Mouse (Mus musculus) kidney, adult 2 months (tissue): ENCODE data around the gene Rnf145. TPM values are rescaled to one million over a fixed set of nuclear protein-coding genes. Genes with fewer than 3 reads are reported as not detected.
A peak's percentile ranks its signal among the peaks of the same experiment; 100 is the strongest.
"Not testable (repeated sequence)": the region's sequence is repeated elsewhere in the genome, so short reads cannot be mapped to it uniquely, and the experiment has no call there.

Source experiments
- DNase-seq: peaks from one replicate; pipeline ENCODE4 v3.0.0; 2021
- H3K27ac ChIP-seq: fragments of 200-500 bp; 2 replicates; pipeline ENCODE4 v1.5.1; 2012; ENCODE audit warnings: low read depth, low read length, control low read depth, inconsistent platforms; ENCODE audit not compliant: insufficient read depth
- H3K27me3 ChIP-seq: fragments of 200-500 bp; replicated peaks from 2 replicates; pipeline ENCODE4 v1.6.1; 2012; ENCODE audit warnings: mild to moderate bottlenecking, moderate library complexity, low read length, inconsistent platforms; ENCODE audit not compliant: control insufficient read depth, insufficient read depth
- H3K36me3 ChIP-seq: fragments of 200-500 bp; 2 replicates; pipeline ENCODE4 v1.6.1; 2012; ENCODE audit warnings: mild to moderate bottlenecking, moderate library complexity, low read length, inconsistent platforms; ENCODE audit not compliant: control insufficient read depth, insufficient read depth
- H3K4me1 ChIP-seq: fragments of 200-500 bp; 2 replicates; pipeline ENCODE4 v1.6.1; 2011; ENCODE audit warnings: low read length; ENCODE audit not compliant: control insufficient read depth, insufficient read depth
- H3K4me3 ChIP-seq: fragments of 200-500 bp; 2 replicates; pipeline ENCODE4 v1.5.1; 2011; ENCODE audit warnings: mild to moderate bottlenecking, low read depth, low read length, control low read depth; ENCODE audit not compliant: insufficient read depth
- CTCF ChIP-seq: fragments of 200-500 bp; conservative IDR thresholded peaks from 2 replicates; pipeline ENCODE4 v1.5.1; 2011; ENCODE audit warnings: low read depth, mild to moderate bottlenecking, control low read depth, low read length, moderate library complexity, mixed read lengths; ENCODE audit not compliant: insufficient read depth, insufficient read length
- POLR2A ChIP-seq: fragments of 200-500 bp; IDR thresholded peaks from one replicate; pipeline ENCODE4 v1.6.1; 2011; ENCODE audit warnings: low read depth, low read length, control low read depth
- WGBS: fragments of 180-500 bp; shearing (Covaris S2); methylation state at CpG from one replicate; pipeline ENCODE4 v1.1.7; 2018; 5-methylcytosine and 5-hydroxymethylcytosine counted together
- polyA plus RNA-seq: library from polyadenylated mRNA; depleted of rRNA; stranded (reverse); fragments of >200 nt; gene quantifications from 2 replicates; pipeline ENCODE4 v1.2.3, GENCODE M21; 2012

The Rnf145 gene
- polyA plus RNA-seq, 1 experiment = 62.1 TPM

- 89% methylated on average over 3 of the region's 3 CpGs for WGBS
- Histone ChIP-seq H3K4me3 (no peak overlapping the region), H3K4me1 (no peaks in the 10 kb centered on the region), H3K36me3 (peaks cover 11% of the 10 kb centered on the region), H3K27ac (no peak overlapping the region), H3K27me3 (no peaks in the 10 kb centered on the region)
- TF ChIP-seq CTCF = no peak
- no peak for TF ChIP-seq POLR2A
- DNase-seq = no peak
These were observed 39.8 kb downstream of the Rnf145 start for GRCm38 (mm10) chr11:44558521-44558920.

GRCm38 (mm10) chr11:44559466-44559865, 40.7 kb downstream of the Rnf145 start:
- no peak for TF ChIP-seq POLR2A
- TF ChIP-seq CTCF = no peak
- 92% methylated on average over 6 of the region's 6 CpGs for WGBS
- no peaks in the 10 kb centered on the region for H3K4me1 ChIP-seq
- no peak overlapping the region for H3K27ac ChIP-seq
- peaks cover 12% of the 10 kb centered on the region for H3K36me3 ChIP-seq
- H3K27me3 ChIP-seq = no peaks in the 10 kb centered on the region
- H3K4me3 ChIP-seq = no peak overlapping the region
- no peak for DNase-seq

DNA sequence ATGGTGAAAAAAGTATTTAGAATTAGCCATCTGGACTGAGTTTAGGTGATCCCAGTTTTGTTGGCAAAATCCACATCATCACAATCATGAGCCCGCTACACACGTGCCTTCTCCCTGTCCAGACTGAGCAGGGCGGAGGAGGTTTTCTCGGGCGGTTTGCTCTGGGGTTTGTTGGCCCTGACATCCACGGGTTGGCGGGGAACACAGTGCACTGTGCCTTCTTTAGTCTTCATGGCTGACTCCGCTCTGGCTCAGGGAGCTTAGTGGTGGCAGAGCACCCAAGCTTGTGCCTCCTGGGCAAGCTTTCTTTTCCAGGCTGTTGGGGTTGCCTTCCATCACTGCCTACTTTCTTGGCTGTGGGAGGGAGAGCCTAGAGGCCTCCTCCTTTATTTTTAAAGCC, 41.6 kb downstream of the Rnf145 start:
- TF ChIP-seq POLR2A (no peak), CTCF (no peak)
- H3K27me3 ChIP-seq = no peaks in the 10 kb centered on the region
- peaks cover 12% of the 10 kb centered on the region for H3K36me3 ChIP-seq
- H3K4me1 ChIP-seq = no peaks in the 10 kb centered on the region
- H3K27ac ChIP-seq = no peak overlapping the region
- WGBS = 92% methylated on average over 8 of the region's 8 CpGs
- no peak overlapping the region for H3K4me3 ChIP-seq
- DNase-seq = no peak

- no peak for DNase-seq
- peaks cover 12% of the 10 kb centered on the region for H3K36me3 ChIP-seq
- TF ChIP-seq POLR2A (no peak), CTCF (no peak)
- no peaks in the 10 kb centered on the region for H3K4me1 ChIP-seq
- H3K27ac ChIP-seq = no peak overlapping the region
- no peaks in the 10 kb centered on the region for H3K27me3 ChIP-seq
- 85% methylated on average over 21 of the region's 21 CpGs for WGBS
- H3K4me3 ChIP-seq = no peak overlapping the region
These were observed 42.8 kb downstream of the Rnf145 start for GRCm38 (mm10) chr11:44561476-44562015.

GRCm38 (mm10) chr11:44562389-44563135, 43.8 kb downstream of the Rnf145 start:
- TF ChIP-seq CTCF (no peak), POLR2A (no peak)
- no peaks in the 10 kb centered on the region for H3K27me3 ChIP-seq
- H3K27ac ChIP-seq = no peak overlapping the region
- H3K4me1 ChIP-seq = no peaks in the 10 kb centered on the region
- peaks cover 12% of the 10 kb centered on the region for H3K36me3 ChIP-seq
- no peak overlapping the region for H3K4me3 ChIP-seq
- WGBS = 69% methylated on average over 12 of the region's 12 CpGs
- no peak for DNase-seq

GRCm38 (mm10) chr11:44564245-44564864, 45.6 kb downstream of the Rnf145 start:
- H3K27ac ChIP-seq = no peak overlapping the region
- DNase-seq = no peak
- TF ChIP-seq POLR2A (no peak), CTCF (no peak)
- H3K4me1 ChIP-seq = no peaks in the 10 kb centered on the region
- WGBS = 93% methylated on average over 12 of the region's 12 CpGs
- H3K27me3 ChIP-seq = no peaks in the 10 kb centered on the region
- no peak overlapping the region for H3K4me3 ChIP-seq
- peaks cover 12% of the 10 kb centered on the region for H3K36me3 ChIP-seq

GRCm38 (mm10) chr11:44564940-44565339, 46.2 kb downstream of the Rnf145 start:
- H3K27ac ChIP-seq = no peak overlapping the region
- TF ChIP-seq CTCF = no peak
- no peak for TF ChIP-seq POLR2A
- no peaks in the 10 kb centered on the region for H3K27me3 ChIP-seq
- no peaks in the 10 kb centered on the region for H3K4me1 ChIP-seq
- no peak for DNase-seq
- no peak overlapping the region for H3K4me3 ChIP-seq
- H3K36me3 ChIP-seq = peaks cover 12% of the 10 kb centered on the region

DNA sequence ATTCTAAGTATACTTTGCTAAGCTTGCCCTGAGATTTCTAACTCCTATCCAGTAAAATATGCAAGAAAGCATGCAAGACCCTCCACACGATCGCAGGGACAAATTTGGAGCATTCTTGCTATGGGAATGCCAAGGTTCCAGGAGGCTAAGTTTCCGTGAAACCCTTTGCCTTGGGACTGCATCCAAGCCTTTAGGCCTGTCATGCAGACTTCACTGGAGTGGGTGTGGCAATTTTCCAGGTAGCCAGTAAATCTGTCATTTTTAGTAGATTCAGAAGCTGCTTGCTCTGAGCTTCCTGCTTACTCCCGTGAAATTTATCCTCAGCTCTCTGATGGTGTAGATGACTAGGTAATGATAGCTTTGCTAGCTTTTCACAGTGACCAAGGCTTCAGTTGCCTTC, 51.6 kb downstream of the Rnf145 start:
- H3K4me3 ChIP-seq, H3K27ac ChIP-seq, H3K27me3 ChIP-seq, H3K4me1 ChIP-seq, H3K36me3 ChIP-seq: not testable (repeated sequence)
- WGBS = 44% methylated on average over 4 of the region's 4 CpGs
- peak; percentile 82 for DNase-seq
